Mouse (Mus musculus) lung, postnatal 0 days (tissue): ENCODE measurements at regions not wholly inside any gene's neighbourhood (a gene's known extent, or its start where the extent isn't known, plus 50 kb on each side); places are given as distances from the start of the nearest gene placed in this dataset.

Source experiments
- ATAC-seq: fragments of 200-750 bp; cut with Nextera tagmentation; 2 replicates; pipeline ENCODE4 v1.8.0; 2017; ENCODE audit warnings: moderate library complexity
- DNase-seq: peaks from one replicate; pipeline ENCODE4 v3.0.0-alpha.2; 2016; ENCODE audit warnings: low spot score
- H3K27ac ChIP-seq: fragments of 300-500 bp; sonication (generic); 2 replicates; pipeline ENCODE4 v1.5.1; 2014; ENCODE audit warnings: antibody characterized with exemption, mild to moderate bottlenecking, low read length, mixed read lengths
- H3K27me3 ChIP-seq: fragments of 300-500 bp; sonication (generic); replicated peaks from 2 replicates; pipeline ENCODE4 v1.6.1; 2014; ENCODE audit warnings: low read length, mixed read lengths; ENCODE audit not compliant: insufficient read depth
- H3K36me3 ChIP-seq: fragments of 300-500 bp; sonication (generic); 2 replicates; pipeline ENCODE4 v1.6.1; 2014; ENCODE audit warnings: low read length, mixed read lengths; ENCODE audit not compliant: insufficient read depth
- H3K4me1 ChIP-seq: fragments of 300-500 bp; sonication (generic); 2 replicates; pipeline ENCODE4 v1.6.1; 2014; ENCODE audit warnings: antibody characterized with exemption, low read depth, low read length, mixed read lengths; ENCODE audit not compliant: insufficient read depth
- H3K4me2 ChIP-seq: fragments of 300-500 bp; sonication (generic); replicated peaks from 2 replicates; pipeline ENCODE4 v1.6.1; 2014; ENCODE audit warnings: low read depth, mild to moderate bottlenecking, low read length, moderate library complexity, mixed read lengths
- H3K4me3 ChIP-seq: fragments of 300-500 bp; sonication (generic); 2 replicates; pipeline ENCODE4 v1.5.1; 2014; ENCODE audit warnings: low read depth, low read length
- H3K9ac ChIP-seq: fragments of 300-500 bp; sonication (generic); replicated peaks from 2 replicates; pipeline ENCODE4 v1.6.1; 2014; ENCODE audit warnings: low read depth, mild to moderate bottlenecking
- H3K9me3 ChIP-seq: fragments of 300-500 bp; sonication (generic); 2 replicates; pipeline ENCODE4 v1.6.1; 2016; ENCODE audit warnings: low read length, mixed read lengths
- CTCF ChIP-seq: IDR thresholded peaks from 2 replicates; pipeline ENCODE4 v1.5.1; 2016; ENCODE audit warnings: antibody characterized with exemption, mild to moderate bottlenecking
- EP300 ChIP-seq: IDR thresholded peaks from 2 replicates; pipeline ENCODE4 v1.6.1; 2016; ENCODE audit warnings: antibody characterized with exemption, mild to moderate bottlenecking, control low read depth
- WGBS: fragments of 180-500 bp; shearing (Covaris S2); extraction: QIAGEN DNeasy Blood & Tissue Kit; methylation state at CpG from one replicate; pipeline ENCODE4 v1.1.7; 2014; 5-methylcytosine and 5-hydroxymethylcytosine counted together

- Histone ChIP-seq H3K4me3 (no peak overlapping the region), H3K27me3 (no peaks in the 10 kb centered on the region), H3K9me3 (no peaks in the 10 kb centered on the region), H3K9ac (no peak overlapping the region), H3K4me2 (no peak overlapping the region), H3K36me3 (no peaks in the 10 kb centered on the region), H3K27ac (no peak overlapping the region), H3K4me1 (no peaks in the 10 kb centered on the region)
- ATAC-seq (no peak), DNase-seq (no peak)
- TF ChIP-seq CTCF = no peak
- no peak for TF ChIP-seq EP300
- WGBS = 30% methylated on average over 2 of the region's 2 CpGs
These were observed 1010.6 kb downstream of the A830018L16Rik start for GRCm38 (mm10) chr1:12424510-12424909.

- Histone ChIP-seq H3K9me3 (no peaks in the 10 kb centered on the region), H3K27me3 (no peaks in the 10 kb centered on the region), H3K4me1 (no peaks in the 10 kb centered on the region), H3K9ac (no peak overlapping the region), H3K36me3 (no peaks in the 10 kb centered on the region), H3K27ac (no peak overlapping the region), H3K4me2 (no peak overlapping the region), H3K4me3 (no peak overlapping the region)
- DNase-seq (no peak), ATAC-seq (no peak)
- WGBS = 38% methylated on average over 2 of the region's 2 CpGs
- TF ChIP-seq CTCF = no peak
- no peak for TF ChIP-seq EP300
These were observed 1024.0 kb downstream of the A830018L16Rik start for GRCm38 (mm10) chr1:12437894-12438293.

DNA sequence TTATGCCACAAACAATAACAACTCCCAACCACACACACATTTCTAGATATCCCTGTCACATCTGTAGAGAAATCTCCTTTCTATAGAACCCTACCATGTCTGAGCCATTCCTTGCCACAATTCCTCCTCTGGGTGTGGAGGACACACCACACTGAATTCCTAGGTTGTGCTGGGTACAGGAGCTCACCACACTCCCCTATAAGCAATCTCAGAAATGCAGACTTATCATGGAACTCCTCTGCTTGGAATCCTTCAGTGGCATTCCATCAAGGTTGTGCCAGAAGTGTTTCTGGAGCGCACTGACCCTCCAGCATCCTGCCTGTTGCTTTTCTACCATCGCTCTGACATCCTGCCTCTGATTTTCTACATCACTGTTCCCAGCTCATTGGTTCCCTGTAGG, 1052.3 kb downstream of the A830018L16Rik start:
- Histone ChIP-seq H3K4me2 (no peak overlapping the region), H3K9ac (no peak overlapping the region), H3K27me3 (no peaks in the 10 kb centered on the region), H3K9me3 (no peaks in the 10 kb centered on the region), H3K27ac (no peak overlapping the region), H3K4me1 (no peaks in the 10 kb centered on the region), H3K36me3 (no peaks in the 10 kb centered on the region), H3K4me3 (no peak overlapping the region)
- ATAC-seq (peak; percentile 60; the same call in 1 of the 2 replicates), DNase-seq (peak; percentile 6)
- 66% methylated on average over 2 of the region's 2 CpGs for WGBS
- TF ChIP-seq EP300 (no peak), CTCF (no peak)

DNA sequence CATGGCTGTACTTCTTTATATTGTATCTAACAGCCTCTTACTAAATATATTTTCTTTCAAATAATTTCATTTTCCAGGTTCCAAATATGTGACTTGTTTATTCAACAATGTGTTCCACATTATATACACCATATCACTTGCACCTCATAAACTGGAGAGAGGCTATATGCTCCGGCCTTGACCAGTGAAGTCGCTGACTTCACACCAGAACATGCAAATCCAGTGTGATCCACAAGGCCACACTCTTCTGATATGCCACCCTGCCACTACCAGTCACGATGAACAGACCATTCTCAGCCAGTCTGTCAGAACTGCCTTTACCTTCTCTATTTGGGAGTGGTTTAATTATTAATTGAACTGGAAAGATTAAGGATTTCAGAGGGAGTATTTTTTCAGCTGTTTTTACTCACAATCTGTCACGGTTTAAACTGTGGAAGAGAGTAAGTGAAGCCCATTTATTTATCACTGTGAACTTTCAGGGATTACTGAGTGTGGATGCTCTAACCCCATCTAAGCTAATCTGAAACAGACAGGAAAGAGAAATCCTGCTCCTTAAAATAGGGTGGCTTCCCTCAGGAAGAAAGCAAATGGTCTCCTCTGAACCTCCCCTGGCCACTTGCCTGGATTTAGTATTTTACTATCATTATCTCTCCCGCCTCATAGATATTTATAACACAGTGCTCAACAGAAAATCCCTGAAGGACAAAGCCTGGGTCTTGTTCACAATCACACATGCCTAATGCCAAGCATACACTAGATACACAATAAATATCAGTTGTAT, 1065.3 kb downstream of the A830018L16Rik start:
- Histone ChIP-seq H3K27me3 (no peaks in the 10 kb centered on the region), H3K9ac (no peak overlapping the region), H3K27ac (no peak overlapping the region), H3K9me3 (no peaks in the 10 kb centered on the region), H3K4me2 (no peak overlapping the region), H3K36me3 (no peaks in the 10 kb centered on the region), H3K4me3 (no peak overlapping the region), H3K4me1 (no peaks in the 10 kb centered on the region)
- 27% methylated on average over 5 of the region's 5 CpGs for whole genome bisulfite sequencing
- DNase-seq (peak; percentile 26), ATAC-seq (peak; percentile 44; the same call in 1 of the 2 replicates)
- TF ChIP-seq CTCF = no peak
- TF ChIP-seq EP300 = no peak

GRCm38 (mm10) chr1:12500442-12500841, 1086.5 kb downstream of the A830018L16Rik start:
- H3K9ac ChIP-seq = no peak overlapping the region
- TF ChIP-seq CTCF (no peak), EP300 (no peak)
- H3K4me3 ChIP-seq = no peak overlapping the region
- WGBS = 69% methylated on average over 3 of the region's 3 CpGs
- DNase-seq = no peak
- H3K4me1 ChIP-seq = no peaks in the 10 kb centered on the region
- H3K9me3 ChIP-seq = no peaks in the 10 kb centered on the region
- ATAC-seq = no peak
- no peak overlapping the region for H3K4me2 ChIP-seq
- no peaks in the 10 kb centered on the region for H3K27me3 ChIP-seq
- H3K27ac ChIP-seq = no peak overlapping the region
- H3K36me3 ChIP-seq = no peaks in the 10 kb centered on the region

- DNase-seq (no peak), ATAC-seq (no peak)
- no peak overlapping the region for H3K4me2 ChIP-seq
- 28% methylated on average over 3 of the region's 3 CpGs for WGBS
- H3K27ac ChIP-seq = no peak overlapping the region
- no peaks in the 10 kb centered on the region for H3K4me1 ChIP-seq
- H3K4me3 ChIP-seq = no peak overlapping the region
- no peaks in the 10 kb centered on the region for H3K9me3 ChIP-seq
- no peaks in the 10 kb centered on the region for H3K36me3 ChIP-seq
- H3K9ac ChIP-seq = no peak overlapping the region
- H3K27me3 ChIP-seq = no peaks in the 10 kb centered on the region
- TF ChIP-seq EP300 (no peak), CTCF (no peak)
These were observed 1094.1 kb downstream of the A830018L16Rik start for GRCm38 (mm10) chr1:12507997-12508396.
